Mouse (Mus musculus) lung, postnatal 25 days (tissue): ENCODE results near the gene Pla2g2c.

Experiments
- DNase-seq: peaks from one replicate; pipeline ENCODE4 v3.0.0; 2022; ENCODE audit warnings: low spot score

Pla2g2c gene

DNA sequence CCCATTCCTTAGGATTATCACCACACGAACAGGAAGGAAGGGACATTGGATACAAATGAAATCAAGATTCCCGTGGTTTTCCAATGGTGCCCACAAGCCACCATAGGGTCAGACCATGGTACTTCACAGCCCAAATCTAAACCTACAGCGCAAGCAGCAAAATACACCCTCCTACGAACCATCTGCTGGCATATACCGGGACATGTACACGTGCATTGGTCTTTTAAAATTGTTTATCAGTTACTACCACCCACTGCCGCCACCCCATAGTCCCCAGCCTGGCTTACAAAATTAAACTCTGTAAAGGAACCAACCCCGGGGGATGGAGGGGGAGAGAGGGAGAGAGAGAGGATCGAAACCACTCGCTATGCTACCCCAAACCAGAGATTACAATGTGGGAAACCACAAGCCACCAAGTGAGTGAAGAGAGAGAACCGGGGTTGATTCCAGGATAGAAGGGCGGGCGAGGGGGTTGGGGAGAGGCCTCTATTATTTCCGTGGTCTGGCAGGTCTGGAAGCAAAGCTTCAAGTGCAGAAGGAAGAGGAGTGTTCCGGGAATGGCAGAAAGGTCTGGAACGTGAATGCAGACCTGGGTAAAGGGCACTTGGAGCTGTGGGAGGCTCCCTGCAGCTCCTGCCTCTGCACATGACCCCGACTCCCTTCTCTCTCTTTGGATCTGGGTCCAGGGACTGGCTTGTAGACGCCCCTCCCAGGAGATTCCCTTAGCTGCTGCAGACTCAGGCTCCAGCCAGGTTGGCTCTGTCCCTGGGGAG, at the start of gene Pla2g2c:
Gene Pla2g2c (plus strand): TSS at position 439 of the 773 bp plus-strand sequence.
- DNase-seq = no peak

DNA sequence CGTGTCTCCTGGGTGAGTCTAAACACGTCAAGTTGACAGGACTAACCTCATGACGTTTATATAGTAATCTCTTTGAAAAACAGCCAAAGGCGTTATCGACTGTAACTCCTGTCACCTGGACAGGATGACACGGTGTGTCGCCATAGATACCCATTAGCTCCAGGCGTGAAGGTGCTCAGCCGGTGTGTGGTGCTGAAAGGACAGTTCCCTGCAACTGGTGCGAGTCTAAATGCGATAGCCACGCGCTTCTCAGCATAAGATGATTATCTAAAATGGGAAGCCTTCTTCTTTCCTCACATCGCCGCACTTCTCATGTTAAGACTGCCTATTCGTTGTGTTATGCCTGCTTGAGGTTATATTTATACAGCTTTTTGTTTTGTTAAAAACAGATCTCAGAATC, 48.1 kb upstream of the Pla2g2c start:
- no peak for DNase-seq

DNA sequence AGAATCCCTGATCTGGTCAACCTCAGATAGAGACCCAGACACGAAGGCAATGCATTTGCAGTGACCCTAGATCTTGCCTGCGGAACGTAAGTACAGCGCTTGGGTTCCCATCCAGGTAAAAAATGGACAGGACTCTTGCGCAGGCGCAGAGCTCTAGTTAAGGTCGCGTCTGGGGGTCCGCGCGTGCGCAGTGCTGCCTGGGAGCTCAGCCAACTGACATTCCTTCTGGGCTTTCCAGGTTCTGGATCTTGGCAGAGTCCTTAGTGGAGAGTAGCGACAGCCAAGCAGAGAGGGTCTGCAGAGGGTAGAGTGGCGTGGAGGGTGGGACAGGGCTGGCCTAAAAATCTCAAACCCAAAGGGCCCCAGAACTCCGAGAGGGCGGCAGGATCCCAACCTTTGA, 47.0 kb upstream of the Pla2g2c start:
- no peak for DNase-seq

DNA sequence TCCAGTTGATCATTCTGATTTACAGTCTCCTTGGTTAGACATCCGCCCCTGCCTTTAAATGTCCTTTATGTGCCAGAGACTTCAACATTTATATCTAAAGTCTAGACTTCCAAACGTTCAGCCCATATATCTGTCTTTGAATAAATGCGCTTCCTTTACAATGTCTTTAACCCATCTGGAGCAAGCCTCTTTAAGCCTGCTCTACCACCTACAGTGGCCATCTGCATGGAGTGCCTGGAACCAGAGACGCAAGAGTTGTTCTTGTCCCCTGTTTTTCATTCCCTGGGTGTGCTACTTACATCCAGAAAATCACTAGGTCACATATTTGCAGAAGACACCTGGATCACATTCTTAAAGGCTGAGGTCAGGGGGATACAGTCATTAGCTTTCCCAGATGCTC, 44.5 kb upstream of the Pla2g2c start:
- DNase-seq = no peak

DNA sequence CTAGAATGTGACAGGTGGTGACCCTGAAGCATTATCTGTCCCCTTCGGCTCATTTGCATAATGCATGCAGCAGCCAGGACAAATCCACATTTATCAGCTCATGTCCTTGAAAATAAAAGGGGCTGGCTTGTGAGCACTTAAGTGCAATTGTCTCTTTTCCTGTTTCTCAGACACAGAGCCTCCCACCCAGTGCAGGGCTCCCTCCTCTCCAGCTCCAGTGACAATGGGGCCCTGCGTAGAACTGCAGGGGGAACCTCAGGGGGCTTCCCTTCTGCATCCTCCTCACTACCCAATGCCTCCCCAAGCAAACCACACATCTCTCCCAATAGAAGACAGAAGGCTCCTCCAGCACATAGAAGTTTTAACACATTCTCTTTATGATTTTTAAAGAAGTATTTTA, 41.8 kb upstream of the Pla2g2c start:
- no peak for DNase-seq

DNA sequence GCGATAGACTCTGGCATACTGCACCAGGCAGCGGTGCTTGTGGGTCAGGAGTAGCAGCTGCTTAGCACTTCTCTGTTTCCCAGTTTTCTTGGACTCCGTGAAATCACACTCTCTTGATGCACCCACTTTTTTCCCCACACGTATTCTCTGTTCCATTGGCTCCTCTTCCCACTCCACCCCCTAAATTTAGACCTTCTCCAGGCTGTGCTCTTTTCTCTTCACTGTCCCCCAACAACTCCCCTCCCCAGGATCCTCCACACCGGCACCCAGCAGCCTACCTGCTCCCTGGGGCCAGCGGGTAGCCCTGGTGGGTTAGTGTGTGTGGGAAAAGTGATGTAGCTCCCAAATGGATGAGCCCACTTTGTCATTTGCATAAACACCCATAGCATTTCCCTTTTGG, 38.8 kb upstream of the Pla2g2c start:
- no peak for DNase-seq

DNA sequence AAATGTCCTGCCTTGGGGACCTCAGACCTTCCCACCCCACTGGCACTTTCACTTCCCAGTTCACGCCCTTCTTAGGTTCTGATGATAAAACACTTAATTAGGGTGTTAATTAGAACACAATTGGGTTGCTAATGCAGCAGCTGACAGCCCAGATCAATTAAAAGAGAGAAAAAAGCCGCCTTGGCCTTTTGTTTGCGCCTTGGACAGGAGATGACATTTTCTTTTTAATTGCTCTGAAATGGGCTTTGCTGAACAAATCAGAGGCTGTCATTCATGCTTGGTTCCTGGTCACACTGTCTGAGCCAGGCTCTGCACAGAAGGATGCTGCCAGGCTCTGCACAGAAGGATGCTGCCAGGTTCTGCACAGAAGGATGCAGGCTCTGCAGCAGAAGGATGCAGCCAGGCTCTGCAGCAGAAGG, 35.5 kb upstream of the Pla2g2c start:
- no peak for DNase-seq

DNA sequence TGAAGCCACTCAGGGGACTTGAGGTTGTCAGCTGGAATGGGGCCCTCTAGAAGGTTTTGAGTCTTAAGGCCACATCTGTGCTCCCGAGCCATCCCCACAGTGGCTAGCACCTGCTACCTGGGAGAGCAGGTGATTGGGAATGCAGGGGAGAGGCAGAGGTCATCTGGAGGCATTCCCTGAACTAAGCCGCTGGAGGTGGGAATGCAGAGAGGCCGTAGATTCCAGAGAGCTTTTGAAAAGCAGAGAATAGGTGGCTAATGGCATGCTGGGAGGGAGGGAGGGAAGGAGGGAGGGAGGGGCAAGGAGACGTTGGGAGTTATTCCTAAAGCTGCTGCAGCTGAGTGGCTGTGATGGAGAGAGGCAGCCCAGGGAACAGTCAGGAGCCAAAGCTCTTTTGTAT, 34.0 kb upstream of the Pla2g2c start:
- DNase-seq = no peak

DNA sequence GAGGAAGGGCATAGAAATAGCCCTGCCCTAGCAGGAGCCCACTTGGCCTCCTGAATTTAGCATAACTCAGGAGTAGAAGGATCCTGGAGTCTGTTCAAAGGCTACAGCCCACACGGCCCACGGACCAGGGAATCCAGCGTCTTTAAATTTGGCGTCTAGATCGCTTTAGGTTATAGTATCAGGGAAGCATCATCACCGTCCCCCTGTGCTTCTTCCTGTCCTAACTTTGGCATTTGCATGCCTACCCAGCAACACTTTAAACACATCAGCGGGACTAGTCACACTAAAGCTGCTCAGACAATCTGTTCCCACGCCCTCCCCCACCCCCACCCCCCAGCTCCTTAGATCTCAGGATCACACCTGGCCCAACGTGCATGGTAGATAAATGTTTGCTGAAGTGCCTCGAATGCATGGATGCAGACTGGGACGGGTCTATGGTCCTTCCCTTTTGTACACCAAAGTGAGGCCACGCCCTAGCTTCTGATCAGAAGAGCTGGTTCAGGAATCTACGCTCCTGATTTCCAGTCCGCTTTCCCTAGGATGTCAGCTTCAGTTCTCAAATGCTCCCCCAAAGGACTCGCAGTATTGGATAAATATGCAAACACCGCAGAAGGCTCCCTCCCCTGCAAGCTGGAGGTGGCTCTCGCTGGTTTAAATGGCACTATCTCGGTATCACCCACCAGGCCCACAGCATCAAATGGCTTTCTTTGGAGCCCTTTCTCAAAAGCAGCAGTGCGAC, 33.0 kb upstream of the Pla2g2c start:
- no peak for DNase-seq

DNA sequence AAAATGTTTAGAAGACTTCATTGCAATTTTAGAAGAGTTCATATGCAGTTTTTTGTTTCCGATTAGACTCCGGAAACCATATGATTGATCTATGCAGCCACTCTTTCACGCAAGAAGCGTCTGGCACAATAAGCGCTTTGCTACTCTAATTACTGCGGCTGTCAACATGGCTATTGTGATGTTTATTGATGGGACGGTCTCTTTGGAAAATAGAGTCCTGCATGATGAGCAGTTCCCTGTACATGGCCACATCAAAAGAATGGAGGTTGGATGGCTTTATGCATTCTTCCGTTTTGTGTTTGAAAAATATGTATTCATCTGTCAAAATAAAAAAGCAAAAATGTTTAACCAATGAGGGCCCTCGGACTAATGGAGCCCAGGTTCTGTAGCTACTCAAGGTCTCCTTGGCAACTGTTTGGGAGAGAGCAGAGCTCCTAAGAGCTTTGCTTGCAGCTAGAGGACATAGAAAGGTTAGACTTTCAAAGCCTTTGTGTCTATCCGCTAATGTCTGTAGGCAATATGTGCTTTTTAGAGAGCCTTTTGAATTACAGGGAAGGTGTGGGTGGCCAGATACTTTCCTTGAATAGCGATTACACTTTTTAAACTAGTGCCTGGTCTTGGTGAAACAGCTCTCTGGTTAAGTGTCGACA, 31.4 kb upstream of the Pla2g2c start:
- no peak for DNase-seq

DNA sequence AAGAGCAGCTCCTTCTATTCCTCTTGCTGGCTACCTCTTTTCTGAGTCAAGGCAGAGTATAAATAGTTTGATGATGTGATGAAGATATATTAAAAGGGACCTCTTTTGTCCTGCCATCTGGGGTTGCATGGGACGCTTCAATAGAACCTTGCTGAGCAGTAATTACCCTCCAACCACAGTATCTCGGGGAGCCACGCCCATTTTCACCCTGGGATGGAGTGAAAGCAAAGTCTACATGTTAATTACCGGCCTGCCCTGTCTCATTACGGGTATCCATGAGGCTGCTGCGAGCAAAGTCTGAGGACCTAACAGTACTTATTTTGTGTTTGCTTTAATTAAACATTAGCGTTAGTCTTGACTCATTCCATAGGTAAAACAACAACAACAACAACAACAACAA, 27.9 kb upstream of the Pla2g2c start:
- no peak for DNase-seq

DNA sequence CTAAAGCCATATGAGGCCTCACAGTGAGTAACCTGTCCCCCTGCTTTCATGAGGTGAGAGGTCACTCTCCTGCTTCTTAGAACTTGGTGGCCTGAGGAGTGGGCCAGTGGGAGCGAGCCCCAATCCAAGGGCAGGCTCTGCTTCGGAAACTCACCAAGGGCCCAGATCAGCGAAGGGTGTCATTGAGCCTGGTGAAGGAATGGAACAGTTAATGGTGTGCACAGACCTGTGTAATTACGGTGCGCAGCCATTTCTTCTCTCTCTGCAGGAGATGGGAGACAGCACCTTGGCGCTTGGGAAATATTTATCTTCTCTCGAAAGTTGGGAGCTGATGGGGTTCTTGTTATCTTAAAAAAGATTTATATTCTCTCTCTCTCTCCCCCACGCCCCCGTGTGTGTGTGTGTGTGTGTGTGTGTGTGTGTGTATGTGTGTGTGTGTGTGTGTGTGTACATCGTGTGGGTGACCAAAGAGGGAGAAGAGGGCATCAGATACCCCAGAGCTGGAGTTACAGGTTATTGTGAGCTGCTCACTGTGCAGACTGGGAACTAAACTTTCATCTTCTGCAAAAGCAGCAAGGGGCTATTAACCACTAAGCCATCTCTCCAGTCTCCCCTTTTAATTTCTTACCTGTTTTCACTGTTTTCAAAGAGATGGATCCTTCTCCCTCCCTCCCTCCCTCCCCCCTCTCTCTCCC, 27.3 kb upstream of the Pla2g2c start:
- DNase-seq = no peak

DNA sequence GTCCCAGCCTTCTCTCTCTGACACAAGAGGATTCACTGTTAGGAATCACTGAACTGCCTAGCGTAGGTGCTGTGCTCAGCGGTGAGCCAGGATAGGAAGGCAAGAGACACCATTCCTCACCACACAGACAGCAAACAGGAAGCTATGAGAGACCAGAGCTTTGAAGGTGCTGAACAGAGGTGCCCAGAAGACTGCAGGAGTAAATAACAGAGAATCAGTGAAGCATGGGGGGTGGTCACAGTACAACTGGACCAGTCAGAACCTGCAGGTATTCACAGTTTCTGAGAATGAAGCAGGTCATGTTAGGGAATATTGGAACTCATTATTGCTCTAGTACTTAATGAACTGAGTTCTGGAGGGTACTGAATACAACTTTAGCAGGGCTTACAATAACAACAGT, 26.3 kb upstream of the Pla2g2c start:
- no peak for DNase-seq

DNA sequence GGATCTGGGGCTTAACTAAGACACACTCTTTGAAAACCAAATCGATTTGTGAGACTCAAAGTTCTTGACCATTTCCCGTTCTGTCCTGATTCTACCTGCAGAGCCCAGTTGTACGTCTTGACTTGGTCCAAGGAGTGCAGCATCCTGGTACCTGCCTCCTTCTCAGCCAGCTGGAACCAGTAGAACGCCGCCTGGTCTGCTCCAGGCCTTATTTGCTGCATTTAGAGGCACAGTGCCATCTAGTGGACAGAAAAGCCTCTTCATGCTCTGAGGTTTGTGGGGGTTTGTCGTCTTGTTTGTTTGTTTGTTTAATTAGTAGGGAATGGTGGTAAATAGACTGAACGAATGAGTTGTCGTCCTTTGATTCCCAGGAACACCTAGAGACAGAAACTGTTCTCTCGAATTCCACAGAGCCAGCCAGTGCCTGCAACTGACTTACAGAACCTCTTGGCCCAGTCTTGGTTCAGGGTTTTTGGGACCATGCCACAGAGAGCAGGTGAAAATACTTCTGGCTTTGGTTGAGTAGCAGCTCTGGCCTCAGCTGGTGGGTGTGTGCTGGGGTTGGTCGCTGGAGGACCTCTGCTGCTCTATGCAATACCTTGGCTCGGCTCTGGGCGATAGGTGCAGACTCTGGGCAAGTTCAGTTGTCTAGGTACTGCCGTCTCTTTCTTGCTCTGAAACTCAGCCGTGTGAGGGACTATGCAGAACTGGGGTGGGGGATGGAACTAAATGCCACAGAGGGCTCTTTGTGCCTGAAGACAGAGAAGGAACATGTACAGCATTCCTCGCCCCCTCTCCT, 24.2 kb upstream of the Pla2g2c start:
- DNase-seq = peak; percentile 45

DNA sequence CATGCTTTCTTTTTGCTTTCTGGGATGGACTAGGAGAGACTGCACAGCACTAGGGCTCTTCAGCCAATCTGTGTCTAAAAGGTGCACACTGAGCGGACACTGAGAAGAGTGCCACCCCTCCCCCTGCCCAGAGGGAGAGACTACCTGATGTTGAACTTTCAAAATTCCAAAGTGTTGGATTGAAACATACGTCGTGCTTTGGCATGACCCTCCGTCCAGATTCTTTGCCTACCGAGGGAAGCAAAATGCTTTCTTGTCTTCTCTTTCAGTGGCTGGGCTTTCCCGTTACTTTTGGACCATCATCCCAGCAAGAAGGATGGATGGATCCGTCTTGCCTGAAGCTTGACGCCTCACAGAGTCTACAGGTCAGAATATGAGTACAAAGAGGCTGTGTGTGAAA, 23.5 kb upstream of the Pla2g2c start:
- DNase-seq = no peak

DNA sequence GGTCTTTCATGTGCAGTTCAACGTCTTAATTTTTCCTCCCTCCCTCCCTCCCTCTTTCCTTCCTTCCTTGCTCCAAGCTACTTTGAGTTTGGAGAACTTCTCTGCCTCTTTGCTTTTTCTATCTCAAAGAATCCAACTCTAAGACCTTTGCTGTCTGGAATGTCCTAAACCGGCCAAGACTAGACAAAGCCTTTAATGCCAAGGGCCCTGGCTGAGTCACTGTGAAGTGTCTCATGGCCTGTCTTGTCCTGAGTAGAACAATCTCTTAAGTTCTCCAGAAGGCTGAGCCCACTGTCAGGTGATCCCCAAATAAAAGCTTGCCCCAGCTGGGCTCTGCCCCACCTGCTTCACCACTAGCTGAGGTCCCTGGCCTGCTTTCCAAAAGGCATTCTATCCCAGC, 22.6 kb upstream of the Pla2g2c start:
- DNase-seq = no peak

DNA sequence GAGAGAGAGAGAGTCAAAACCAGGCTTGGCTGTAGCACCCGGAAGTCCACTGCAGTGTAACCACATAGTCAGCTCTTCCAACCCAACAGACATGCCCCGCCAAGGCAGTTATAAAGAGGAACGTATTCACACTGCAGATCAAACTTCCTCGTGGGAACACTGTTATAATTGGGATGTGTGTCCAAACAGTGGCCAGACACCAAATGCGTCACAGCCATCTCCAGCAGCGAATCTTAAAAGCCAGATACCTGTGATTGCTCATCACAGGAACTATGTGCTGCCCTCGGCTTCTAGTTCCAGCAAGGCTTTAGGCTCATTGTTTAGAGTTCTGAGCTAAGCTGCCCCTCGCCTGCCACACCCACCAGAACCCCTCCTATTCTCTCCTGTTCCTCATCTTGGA, 22.1 kb upstream of the Pla2g2c start:
- no peak for DNase-seq

DNA sequence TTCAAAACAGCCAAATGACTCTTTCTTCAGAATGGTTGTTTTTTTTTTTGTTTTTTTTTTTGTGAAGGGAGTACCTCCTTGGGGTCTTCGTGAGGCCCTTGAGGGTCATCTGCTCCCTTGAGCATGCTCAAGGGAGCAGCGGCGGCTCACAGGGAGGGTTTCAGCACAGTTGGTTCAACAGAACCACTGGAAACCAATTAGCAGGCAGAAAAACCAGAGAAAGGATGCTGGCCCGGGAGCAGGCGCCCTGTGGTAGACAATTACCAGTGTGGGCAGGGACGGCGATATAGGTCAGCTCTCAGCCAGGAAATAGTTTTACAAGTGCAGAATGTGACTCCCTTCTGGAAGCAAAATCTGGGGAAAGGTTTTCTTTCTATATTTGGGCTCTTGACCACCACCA, 21.0 kb upstream of the Pla2g2c start:
- DNase-seq = no peak

DNA sequence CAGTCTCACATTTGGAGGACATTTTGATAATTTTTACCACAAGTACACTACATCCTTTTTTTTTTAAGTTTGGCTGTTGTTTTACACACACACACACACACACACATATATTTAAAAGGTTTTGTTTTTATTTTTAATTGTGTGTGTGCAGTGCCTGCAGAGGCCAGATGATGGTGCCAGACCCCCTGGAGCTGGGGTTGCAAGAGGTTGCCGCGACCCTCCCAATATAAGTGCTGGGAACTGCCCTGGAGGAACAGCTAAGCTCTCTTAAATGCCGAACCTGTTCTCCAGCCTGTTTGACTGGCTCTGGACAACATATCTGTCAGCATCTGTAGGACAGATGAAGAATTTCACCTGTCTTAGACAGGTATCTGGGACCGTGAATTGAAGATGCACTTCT, 20.4 kb upstream of the Pla2g2c start:
- DNase-seq = no peak

DNA sequence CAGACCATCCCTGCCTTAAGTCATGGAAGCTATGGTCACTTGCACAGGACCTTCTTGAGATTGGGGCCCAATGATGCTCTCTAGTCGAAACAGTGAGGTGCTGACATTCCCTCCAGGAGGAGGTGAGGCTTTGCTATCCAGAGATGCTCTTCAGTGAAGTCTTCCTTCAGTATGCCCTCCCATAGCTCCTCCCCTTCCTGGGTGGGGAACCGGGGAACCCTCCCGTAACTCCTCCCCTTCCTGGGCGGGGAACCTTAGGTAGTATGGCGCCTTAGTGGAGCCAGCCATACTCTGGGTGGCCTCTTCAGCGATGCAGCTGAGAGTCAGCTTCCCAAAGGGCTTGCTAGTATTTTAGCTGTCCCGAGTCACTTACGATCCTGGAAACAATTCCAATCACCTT, 18.0 kb upstream of the Pla2g2c start:
- no peak for DNase-seq

DNA sequence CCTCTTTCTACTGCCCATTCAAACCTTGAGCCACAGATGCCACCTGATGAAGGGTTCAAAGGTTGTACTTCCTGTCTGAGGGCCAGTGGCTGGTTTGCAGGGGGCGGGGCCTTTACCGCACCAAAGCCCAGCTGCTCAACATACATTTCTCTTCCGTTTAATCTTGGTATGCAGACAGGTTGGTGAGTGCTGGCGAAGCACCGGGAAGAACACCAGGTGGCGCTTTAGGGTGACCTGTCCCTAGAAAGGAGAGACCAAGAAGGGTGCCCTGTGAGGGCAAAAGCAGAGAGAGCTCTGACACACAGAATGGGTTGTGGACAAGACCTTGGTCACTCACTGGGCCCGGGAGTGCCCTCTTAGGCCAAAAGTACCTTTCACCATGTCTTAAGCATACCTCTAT, 16.0 kb upstream of the Pla2g2c start:
- peak; percentile 67 for DNase-seq

DNA sequence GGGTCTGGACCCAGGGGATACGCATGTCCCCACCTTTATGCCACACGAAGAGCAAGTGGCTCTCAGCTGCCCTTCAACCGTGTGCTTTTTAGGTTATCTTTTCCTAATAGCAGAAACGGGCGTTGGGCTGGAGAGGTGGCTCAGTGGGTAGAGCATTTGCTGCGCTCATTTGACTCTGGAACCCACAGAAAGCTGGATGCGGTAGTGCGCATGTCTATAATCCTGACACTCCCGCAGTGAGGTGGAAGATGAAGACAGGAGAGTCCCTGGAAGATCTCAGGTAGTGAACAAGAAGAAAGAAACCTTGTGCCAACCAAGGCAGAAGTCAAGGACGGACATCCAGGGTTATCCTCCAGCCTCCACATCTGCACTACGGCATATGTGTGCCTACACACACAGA, 15.3 kb upstream of the Pla2g2c start:
- DNase-seq = no peak
